Mouse (Mus musculus): ENCODE data around the gene Igfbp6.

Igfbp6 gene

GRCm38 (mm10) chr15:102144274-102144711 lies at the start of gene Igfbp6:
Igfbp6 (plus strand) TSS chr15:102144362.
- DNase-seq, result no peak

- no peak for DNase-seq
These were observed 49.2 kb upstream of the Igfbp6 start for GRCm38 (mm10) chr15:102094988-102095387.

- no peak for DNase-seq
These were observed 46.8 kb upstream of the Igfbp6 start for GRCm38 (mm10) chr15:102097147-102097915.

- DNase-seq, result no peak
These were observed 46.1 kb upstream of the Igfbp6 start for GRCm38 (mm10) chr15:102097991-102098555.

GRCm38 (mm10) chr15:102099260-102099659 lies 44.9 kb upstream of the Igfbp6 start:
- DNase-seq, result no peak

- DNase-seq, result no peak
These were observed 44.4 kb upstream of the Igfbp6 start for GRCm38 (mm10) chr15:102099771-102100160.

GRCm38 (mm10) chr15:102100161-102100981 lies 43.8 kb upstream of the Igfbp6 start, which contains the start of gene Tns2:
Tns2 (plus strand) TSS chr15:102100413.
- DNase-seq, result peak; percentile 68

GRCm38 (mm10) chr15:102100996-102101671 lies 43.0 kb upstream of the Igfbp6 start:
- no peak for DNase-seq

GRCm38 (mm10) chr15:102101672-102102541 lies 42.3 kb upstream of the Igfbp6 start:
- DNase-seq, result peak; percentile 37

GRCm38 (mm10) chr15:102102548-102103121 lies 41.5 kb upstream of the Igfbp6 start:
- peak; percentile 27 for DNase-seq

GRCm38 (mm10) chr15:102103371-102103946 lies 40.7 kb upstream of the Igfbp6 start:
- no peak for DNase-seq

- no peak for DNase-seq
These were observed 40.1 kb upstream of the Igfbp6 start for GRCm38 (mm10) chr15:102103947-102104555.

- DNase-seq, result peak; percentile 27
These were observed 38.8 kb upstream of the Igfbp6 start for GRCm38 (mm10) chr15:102105360-102105759.

- DNase-seq, result peak; percentile 45
These were observed 38.1 kb upstream of the Igfbp6 start for GRCm38 (mm10) chr15:102105764-102106730.

- DNase-seq, result peak; percentile 42
These were observed 37.3 kb upstream of the Igfbp6 start for GRCm38 (mm10) chr15:102106754-102107456.

GRCm38 (mm10) chr15:102107689-102108573 lies 36.2 kb upstream of the Igfbp6 start:
- DNase-seq, result peak; percentile 65

Data from cerebellum, adult 11-12 months (tissue).